Mouse (Mus musculus): ENCODE results near the gene 0610040J01Rik.
A peak's percentile ranks its signal among the peaks of the same experiment; 100 is the strongest.
"Not testable (repeated sequence)": the region's sequence is repeated elsewhere in the genome, so short reads cannot be mapped to it uniquely, and the experiment has no call there.

0610040J01Rik gene

DNA sequence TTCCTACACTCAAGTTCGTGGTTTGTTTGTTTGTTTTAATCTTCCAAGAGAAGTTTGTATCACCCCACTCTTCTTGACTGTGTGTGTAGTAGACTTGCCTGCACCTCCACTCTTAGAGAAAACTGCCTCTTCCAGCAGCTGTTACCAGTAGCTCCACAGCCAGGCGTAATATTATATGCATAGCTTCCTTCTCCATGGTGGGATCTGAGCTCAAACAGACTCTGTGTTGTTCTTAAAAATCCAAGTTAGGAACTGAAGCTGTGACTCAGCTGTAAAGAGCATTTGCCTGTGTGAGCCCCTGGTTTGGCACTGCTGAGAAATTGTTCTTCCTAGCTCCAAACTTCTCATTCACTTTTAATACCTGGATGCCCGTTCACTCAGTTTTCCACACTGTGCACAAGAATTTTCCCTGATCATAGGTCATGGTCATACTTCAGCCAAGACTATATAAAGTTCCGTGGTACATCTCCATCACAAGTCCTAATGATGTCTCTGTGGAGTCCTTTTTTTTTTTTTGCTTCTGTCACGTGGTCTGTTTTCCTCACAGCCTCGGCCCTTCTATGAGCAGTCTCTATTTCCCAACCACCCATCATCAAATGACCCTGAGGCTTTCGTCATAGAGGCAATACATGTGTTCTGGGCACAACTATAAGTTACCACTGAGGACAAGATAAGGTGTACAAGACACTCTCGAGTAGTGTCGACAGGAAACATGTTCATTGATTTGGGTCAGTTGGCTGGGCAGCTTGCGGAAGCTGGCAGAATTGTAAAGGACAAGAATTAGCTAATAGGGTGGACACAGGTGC, 16.4 kb downstream of the 0610040J01Rik start:
- DNase-seq (ENCODE audit: low spot score in 2 of 2), result no peak

DNA sequence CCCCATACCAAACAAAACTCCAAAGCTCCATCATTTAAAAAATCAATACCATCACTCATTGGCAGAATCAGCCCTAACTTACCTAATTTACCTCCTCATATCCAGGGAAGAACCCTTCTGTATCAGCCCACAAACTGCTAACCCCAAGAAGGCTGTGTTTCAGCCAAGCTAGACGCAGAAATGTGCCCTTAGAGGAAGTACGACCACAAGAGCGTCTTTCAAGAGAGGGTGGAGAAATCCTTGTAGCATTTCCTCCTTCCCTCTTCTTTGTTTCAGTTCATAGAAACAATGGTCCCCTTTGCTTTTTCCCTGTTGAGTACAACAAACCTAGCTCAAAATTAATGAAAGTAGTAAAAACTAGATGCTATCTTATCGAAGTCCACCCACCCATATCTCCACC, 18.9 kb downstream of the 0610040J01Rik start:
- no peak for DNase-seq (ENCODE audit: low spot score in 2 of 2)

DNA sequence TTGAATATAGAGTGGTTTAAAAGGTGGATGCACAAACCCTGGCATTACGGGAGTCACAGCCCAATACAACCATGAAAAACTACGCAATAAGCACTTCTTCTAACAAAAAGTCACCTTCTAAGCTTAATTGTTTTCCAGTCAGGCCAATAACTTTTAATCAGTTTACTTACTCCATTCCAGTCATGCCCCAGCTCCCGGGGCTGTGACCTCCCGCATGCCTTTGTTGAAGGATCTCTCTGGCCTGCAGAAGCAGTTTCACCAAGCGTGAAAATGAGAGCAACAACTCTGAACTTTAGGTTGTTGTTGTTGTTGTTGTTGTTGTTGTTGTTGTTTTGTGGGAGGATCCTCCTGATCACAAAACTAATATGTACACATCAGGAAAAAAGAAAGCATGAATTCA, 21.8 kb downstream of the 0610040J01Rik start:
- DNase-seq (ENCODE audit: low spot score in 2 of 2), result no peak

DNA sequence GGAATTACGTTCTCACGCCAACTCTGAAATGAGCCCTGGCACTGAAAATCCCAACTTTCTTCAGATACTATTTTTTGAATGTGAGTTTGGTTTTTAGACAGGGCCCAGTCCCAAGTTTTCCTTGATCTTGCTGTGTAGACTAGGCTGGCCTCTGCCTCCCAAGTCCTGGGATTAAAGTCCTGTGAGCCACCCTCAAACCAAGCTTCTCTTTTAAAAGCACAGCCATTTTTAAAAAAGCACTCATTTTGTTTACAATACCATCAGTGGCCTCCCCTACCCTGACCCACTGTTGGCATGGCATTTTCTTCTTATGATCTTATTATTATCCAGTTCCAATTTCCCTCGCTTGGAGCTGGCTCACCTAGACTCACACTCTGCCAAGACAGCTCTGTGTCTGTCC, 22.3 kb downstream of the 0610040J01Rik start:
- no peak for DNase-seq (ENCODE audit: low spot score in 2 of 2)

- no peak for DNase-seq (ENCODE audit: low spot score in 2 of 2)
These were observed 25.0 kb downstream of the 0610040J01Rik start for GRCm38 (mm10) chr5:63837115-63837514.

DNA sequence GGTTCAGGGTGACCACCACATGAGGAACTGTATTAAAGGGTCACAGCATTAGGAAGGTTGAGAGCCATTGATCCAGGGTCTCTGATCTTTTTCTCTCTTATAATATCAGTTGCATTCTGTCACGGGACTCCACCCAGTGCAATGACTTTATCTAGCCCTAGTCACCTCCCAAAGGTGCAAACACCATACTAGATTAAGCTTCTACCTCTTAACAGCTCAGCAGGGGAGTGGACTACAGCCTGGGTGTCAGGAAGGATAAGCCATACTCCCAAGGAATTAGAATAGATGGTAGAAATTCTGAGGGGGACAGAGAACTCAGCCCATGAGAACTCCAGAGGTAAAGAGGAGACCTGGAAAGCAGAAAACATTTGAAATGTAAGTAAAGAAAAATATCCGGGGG, 25.7 kb downstream of the 0610040J01Rik start:
- DNase-seq (ENCODE audit: low spot score in 2 of 2), result no peak

DNA sequence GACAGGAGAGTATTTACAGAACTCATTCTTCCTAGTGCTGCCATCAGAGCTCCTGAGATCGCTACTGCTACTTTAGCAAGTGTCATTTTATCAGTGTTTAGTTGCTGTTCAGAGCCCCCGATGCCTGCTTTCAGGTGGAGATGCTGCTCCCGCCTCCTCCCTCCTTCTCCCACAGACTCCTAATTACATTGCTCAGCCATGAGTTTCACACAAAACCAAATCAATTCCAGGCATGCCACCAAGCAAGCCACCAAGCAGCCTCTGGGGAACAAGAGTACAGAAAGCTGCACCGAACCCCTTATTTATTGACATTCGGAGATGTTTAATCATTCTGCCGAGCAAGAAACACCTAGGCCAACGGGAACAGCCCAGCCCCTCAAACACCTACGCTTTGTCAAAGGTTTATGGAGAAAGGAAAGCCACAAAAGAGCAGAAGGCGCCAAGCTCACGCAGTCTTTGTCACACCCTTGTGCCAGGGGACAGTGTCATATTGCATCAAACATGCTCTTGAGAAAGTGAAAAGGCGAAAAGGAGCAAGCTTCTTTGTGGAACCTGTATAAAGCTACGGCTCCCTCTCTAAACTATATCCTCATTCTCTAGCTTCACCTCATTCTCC, 27.7 kb downstream of the 0610040J01Rik start:
- DNase-seq (ENCODE audit: low spot score in 2 of 2), result no peak

DNA sequence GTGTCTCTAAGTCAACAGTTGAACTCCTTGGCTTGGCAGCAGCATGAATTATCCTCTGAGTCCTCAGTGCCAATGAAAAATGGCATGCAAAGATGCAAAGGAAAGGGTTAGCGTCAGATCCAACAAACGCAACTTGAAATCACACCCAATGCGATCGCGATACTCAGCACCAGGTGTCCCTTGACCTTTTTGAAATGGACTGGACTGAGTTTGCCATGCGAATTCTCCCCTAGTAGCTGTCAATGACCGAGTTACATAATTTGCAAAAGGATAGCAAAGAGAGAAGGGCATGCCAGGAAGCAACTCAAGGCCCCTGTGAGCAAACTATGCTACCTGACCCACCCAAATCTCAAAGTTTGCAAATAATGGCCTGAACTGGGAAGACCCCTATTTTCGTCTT, 34.9 kb downstream of the 0610040J01Rik start:
- DNase-seq (ENCODE audit: low spot score in 2 of 2), result no peak

GRCm38 (mm10) chr5:63847541-63848226, 35.5 kb downstream of the 0610040J01Rik start:
- no peak for DNase-seq (ENCODE audit: low spot score in 2 of 2)

- no peak for DNase-seq (ENCODE audit: low spot score in 2 of 2)
These were observed 46.7 kb downstream of the 0610040J01Rik start for GRCm38 (mm10) chr5:63858901-63859300.

- DNase-seq (ENCODE audit: low spot score in 2 of 2), result no peak
These were observed 55.3 kb downstream of the 0610040J01Rik start for GRCm38 (mm10) chr5:63867421-63867820.

GRCm38 (mm10) chr5:63872176-63872932, 60.2 kb downstream of the 0610040J01Rik start:
- DNase-seq (ENCODE audit: low spot score in 2 of 2), result peak; percentile 75 to 84

GRCm38 (mm10) chr5:63874880-63875279, 62.7 kb downstream of the 0610040J01Rik start:
- DNase-seq (ENCODE audit: low spot score in 2 of 2), result no peak

GRCm38 (mm10) chr5:63876081-63876480, 63.9 kb downstream of the 0610040J01Rik start:
- DNase-seq (ENCODE audit: low spot score in 2 of 2), result no peak

GRCm38 (mm10) chr5:63879026-63879425, 66.9 kb downstream of the 0610040J01Rik start:
- no peak for DNase-seq (ENCODE audit: low spot score in 2 of 2)

DNA sequence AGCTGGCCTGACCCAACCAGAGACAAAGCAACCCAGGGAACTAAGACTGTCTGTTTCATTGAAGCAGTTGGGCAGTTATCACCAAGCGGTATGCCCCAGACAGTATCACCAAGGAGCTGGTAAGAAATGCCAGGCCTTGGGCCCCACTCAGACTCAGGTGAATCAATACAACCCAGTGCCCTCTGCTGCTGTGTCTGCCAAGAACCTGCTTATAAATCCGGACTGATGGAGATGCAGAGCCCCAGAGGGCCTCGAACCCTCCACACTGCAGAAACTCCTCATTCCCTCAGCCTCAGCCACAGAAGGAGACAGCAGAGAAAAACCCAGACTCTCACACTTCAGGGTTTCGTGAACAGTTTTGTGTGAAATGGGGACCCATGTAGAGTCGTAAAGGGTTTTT, 74.1 kb downstream of the 0610040J01Rik start:
- no peak for DNase-seq (ENCODE audit: low spot score in 2 of 2)

GRCm38 (mm10) chr5:63886709-63887108, 74.5 kb downstream of the 0610040J01Rik start:
- no peak for DNase-seq (ENCODE audit: low spot score in 2 of 2)

DNA sequence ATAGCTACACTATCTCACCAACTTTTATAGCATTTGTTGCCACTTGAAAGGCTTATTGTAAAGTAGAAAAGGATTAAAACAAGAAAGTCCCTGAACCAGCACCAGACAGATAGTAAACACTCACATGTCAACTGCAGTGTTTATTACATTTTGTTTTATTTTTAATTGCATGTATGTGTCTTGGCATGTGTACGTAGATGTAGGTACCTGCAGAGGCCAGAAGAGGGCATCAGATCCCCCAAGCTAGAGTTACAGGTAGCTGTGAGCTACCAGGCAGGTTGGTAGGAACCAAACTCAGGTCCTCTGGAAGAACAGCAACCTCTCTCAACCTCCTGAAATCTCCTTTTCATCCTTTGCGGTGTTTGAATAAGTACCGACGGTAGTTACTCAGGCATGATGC, 74.9 kb downstream of the 0610040J01Rik start:
- DNase-seq (ENCODE audit: low spot score in 2 of 2), result no peak

GRCm38 (mm10) chr5:63891241-63891640, 79.1 kb downstream of the 0610040J01Rik start:
- no peak for DNase-seq (ENCODE audit: low spot score in 2 of 2)

DNA sequence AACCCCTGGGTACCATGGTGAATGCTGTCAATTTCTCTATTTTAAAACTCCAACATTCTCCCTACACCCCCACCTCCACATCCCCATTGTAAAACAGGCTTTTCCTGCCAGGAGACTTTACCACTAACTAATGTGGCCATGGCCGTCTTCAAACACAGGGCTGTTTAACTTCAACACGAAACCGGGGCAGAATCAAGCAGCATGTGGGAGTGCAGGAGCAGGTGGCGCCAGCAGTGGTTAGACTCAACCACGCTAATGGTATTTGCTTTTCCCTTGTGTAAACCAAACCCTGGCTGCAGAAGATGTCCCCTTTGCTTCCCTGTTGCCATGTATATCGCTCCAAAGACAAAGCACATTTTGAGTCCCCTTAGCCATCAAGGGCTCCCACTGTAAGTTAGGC, 79.7 kb downstream of the 0610040J01Rik start:
- DNase-seq (ENCODE audit: low spot score in 2 of 2), result no peak

GRCm38 (mm10) chr5:63897001-63897819, 85.0 kb downstream of the 0610040J01Rik start:
- not testable (repeated sequence) for DNase-seq (ENCODE audit: low spot score in 2 of 2)
